Mouse (Mus musculus) urinary bladder, postnatal 4 days (tissue): ENCODE measurements around the gene Kdm2b.

Source experiments
- DNase-seq, 2 experiments: peaks; one replicate each; pipeline ENCODE4 v3.0.0; 2021 to 2022; ENCODE audit warnings: low spot score in 2 of 2

The Kdm2b gene

GRCm38 (mm10) chr5:122927703-122928102 lies 61.9 kb downstream of the Kdm2b start:
- DNase-seq: no peak

DNA sequence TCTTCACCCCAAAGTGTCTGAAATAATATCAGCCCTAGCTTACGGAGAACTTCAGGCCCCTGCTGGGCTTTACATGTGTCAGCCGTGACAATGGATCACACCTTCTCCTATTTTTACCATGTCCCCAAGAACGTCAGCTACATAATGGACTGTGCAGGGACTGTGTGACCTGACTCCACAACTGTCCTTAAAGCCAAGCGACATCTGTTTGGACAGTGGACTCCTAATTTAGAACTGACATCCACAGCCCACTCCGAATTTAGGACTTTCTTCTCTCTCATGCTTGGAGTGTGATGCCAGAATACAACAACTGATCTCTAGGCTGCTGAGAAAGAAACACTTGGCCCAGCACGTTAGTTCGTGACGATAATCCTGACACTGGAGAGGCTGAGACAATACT lies 62.5 kb downstream of the Kdm2b start:
- DNase-seq: no peak

DNA sequence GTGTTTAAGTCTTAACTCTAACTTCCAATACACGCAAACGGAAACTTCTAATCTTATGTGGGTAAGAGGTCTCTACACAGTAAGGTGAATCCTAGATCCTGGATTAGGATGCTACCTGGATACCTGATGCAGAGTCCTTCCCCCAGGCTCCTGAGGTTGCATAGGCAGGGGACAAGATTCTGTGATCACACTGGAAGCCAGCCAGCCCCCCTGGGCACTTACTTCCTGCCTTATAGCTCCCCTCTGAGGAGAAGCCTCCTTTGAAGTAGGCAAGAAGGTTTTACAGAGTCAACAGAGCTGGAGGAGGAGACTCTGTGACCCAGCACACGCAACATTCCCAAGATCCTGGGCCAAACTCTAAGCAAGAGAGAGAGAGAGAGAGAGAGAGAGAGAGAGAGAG lies 63.3 kb downstream of the Kdm2b start:
- DNase-seq: no peak

GRCm38 (mm10) chr5:122925534-122925958 lies 64.1 kb downstream of the Kdm2b start:
- peak; percentile 44 to 67 for DNase-seq

- no peak for DNase-seq
Measured at GRCm38 (mm10) chr5:122923871-122924465, 65.7 kb downstream of the Kdm2b start.

- no peak for DNase-seq
Measured at GRCm38 (mm10) chr5:122921941-122922340, 67.7 kb downstream of the Kdm2b start.

DNA sequence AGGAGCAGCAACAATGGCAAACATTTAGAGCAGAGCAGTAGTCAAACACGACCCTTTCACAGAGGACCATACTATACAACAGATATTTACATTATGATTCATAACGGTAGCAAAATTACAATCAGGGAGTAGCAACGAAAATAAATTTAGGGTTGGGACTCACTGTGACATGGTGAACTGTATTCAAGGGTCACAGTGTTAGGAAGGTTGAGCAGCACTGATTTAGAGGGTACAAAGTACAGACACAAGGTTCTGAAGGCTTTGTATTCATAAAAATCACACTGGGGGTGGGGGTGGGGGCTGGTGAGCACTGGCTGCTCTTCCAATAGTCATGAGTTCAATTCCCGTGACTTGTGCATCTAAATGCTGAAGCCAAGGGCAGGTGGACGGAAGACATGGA lies 69.1 kb downstream of the Kdm2b start:
- no peak for DNase-seq

GRCm38 (mm10) chr5:122917982-122918711 lies 71.5 kb downstream of the Kdm2b start:
- no peak for DNase-seq

DNA sequence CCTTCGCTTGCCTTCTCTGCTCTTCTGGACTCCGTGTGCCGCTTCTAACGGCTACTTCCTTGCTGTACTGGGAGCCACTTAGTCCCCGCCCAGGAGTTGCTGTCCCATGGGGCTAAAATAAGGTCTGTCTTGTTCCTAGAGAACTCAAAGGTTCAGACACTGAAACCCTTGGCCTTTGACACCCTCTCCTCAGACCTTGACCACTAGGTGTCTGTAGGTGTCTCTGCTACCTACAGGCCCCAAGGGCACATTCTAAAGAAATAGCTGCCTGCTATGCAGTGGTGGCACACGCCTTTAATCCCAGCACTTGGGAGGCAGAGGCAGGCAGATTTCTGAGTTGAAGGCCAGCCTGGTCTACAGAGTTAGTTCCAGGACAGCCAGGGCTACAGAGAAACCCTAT lies 73.5 kb downstream of the Kdm2b start:
- no peak for DNase-seq

- DNase-seq: no peak
Measured at GRCm38 (mm10) chr5:122912863-122913262, 76.8 kb downstream of the Kdm2b start.

DNA sequence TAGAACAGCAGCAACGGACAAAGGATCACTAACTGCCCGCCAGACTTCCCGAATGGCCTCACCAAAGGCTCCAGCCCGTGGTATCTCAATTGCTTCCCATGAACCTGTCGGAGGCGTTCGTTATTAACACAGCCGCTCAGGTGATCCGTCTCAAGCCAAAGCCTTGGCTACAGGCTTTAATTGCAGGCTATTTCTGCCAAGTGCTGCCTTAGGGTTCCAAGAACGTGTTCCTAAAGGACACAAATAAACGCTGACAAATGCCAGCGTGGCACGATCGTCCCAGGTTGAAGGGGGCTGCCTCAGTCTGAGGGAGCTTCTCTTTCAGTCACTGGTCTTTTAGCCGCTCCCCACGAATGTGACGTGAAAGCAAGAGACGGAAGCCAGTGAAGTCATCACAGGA lies 80.1 kb downstream of the Kdm2b start:
- DNase-seq: no peak

- DNase-seq: no peak
Measured at GRCm38 (mm10) chr5:122908001-122908400, 81.6 kb downstream of the Kdm2b start.

- DNase-seq: no peak
Measured at GRCm38 (mm10) chr5:122907182-122907581, 82.4 kb downstream of the Kdm2b start.

GRCm38 (mm10) chr5:122903165-122903564 lies 86.5 kb downstream of the Kdm2b start:
- DNase-seq: no peak

GRCm38 (mm10) chr5:122902228-122902627 lies 87.4 kb downstream of the Kdm2b start:
- no peak for DNase-seq

GRCm38 (mm10) chr5:122901666-122902065 lies 88.0 kb downstream of the Kdm2b start:
- no peak for DNase-seq

DNA sequence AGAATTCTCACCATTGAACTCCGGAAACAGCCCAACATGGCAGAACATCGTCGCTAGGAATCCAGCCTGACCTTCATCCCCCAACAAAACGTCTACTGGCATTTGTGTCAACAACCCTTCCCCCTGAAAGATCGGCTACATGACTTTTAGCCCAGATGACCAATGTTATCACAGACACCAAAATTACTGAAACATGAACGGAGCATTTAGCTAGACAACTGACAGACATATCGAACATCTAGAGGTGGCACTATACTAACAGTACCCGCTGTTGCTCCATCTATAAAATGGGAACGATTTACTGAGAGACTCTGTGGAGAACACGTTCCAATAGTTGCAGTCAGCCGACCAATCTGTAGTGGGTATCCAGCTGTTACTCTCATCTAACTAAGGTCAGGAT lies 88.4 kb downstream of the Kdm2b start:
- no peak for DNase-seq

DNA sequence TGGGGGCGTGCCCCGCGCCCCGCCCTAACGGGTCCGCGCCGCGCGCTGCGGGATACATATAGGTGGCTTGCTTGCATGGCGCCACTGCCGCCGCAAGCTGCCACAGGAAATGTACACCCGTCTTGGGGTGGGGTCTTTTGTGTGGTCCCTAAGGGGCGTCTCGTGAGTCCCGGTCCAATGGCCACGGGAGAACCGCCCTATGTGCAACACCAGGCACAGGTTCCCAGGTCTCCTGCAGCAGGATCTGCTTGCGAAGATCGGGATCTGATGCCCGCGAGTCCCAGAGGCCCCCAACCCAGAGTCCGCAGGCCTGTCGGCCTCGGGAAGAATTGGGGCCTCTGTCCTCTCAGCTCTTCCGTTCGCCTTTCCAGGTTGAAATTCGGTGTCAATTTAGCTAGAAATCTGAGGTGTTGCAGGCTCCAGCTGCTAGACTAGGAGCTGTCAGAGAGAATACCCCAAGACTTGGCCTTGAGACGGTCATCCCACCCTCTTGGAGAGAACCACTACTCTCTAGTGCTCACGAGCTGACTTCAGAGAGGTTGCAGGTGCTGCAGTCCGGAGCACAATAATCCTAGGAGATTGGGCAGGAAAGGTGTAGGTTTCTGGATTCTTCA lies 89.0 kb downstream of the Kdm2b start:
- no peak for DNase-seq

DNA sequence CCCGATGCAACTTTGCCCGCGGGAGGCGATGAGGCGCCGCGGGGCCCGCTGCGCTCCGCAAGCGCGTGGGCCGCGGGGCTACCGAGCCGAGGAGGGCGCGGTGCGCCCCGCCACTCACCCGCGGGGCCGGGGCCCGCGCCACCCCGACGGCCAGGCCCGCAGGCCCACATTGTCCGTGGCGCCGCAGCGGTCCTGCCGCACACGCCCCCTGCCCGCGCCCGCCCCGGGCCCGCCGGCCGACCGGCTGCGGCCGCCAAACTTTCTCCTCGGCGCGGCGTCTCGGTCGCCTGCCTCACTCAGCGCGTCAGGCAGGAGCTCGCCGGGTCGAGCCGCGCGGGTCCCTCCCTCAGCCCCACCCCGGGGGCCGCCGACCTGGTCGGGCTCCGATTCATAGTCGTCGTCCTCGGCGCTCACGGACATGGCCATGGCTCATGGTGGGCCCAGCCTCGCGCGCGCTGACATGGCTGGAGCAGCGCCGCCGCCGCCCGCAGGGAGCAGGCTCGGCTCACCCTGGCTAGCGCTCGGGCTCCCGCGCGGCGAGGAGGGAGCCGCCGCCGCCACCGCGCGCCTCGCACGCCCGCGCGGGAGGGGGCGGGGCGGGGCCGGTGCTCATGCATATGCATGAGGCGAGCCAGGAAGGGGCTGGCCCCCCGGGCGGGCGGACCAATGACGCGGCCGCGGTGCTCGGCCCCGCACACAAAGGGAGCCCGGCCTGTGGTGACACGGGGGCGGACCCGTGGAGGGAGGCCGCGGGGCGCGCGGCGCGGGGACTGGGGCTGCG lies 89.7 kb downstream of the Kdm2b start:
- DNase-seq: peak; percentile 86 to 87

GRCm38 (mm10) chr5:122898963-122899776 lies 90.5 kb downstream of the Kdm2b start:
- DNase-seq: no peak

GRCm38 (mm10) chr5:122898153-122898552 lies 91.5 kb downstream of the Kdm2b start:
- DNase-seq: no peak
